Mouse (Mus musculus) layer of hippocampus, adult 8-10 months (tissue): ENCODE data around the gene Gm20518. TPM values are rescaled to one million over a fixed set of nuclear protein-coding genes. Genes with fewer than 3 reads are reported as not detected.

ENCODE experiments used
- DNase-seq, 2 experiments: peaks; one replicate each; pipeline ENCODE4 v3.0.0; 2022; ENCODE audit warnings: low spot score in 2 of 2
- total RNA-seq, 4 experiments: library from RNA; stranded (reverse); gene quantifications; 2 replicates each; pipeline ENCODE4 v1.2.4; 2022

Gm20518 gene
- total RNA-seq, 4 experiments from 2014 or later: 0.73 to 2.6 (median 1.6) TPM

GRCm38 (mm10) chr16:17896091-17896490, 4.6 kb upstream of the Gm20518 start:
- no peak for DNase-seq

DNA sequence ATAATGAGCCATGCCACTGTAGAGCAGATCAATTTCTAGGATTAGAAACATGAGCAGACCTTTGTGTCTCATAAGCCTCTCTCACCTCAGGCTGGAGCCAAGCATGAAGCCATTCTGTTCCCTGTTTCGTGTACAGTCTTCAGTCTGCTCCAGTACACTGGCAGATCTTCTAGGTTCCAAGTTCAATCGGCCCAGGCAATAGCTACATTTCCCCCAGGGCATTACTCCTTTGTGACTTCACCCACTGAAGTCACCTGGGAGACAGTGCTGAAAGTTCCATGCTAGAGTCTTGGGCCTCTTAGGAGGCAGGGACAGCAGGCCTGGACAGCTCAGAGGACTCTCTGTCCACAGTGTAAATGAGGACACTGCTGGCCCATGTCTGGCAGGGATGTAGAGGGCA, 2.5 kb upstream of the Gm20518 start, which contains the start of gene Tssk1:
Gene Tssk1 (plus strand): TSS at position 301 of the 400 bp plus-strand sequence.
- DNase-seq: no peak

- DNase-seq: no peak
Observed at GRCm38 (mm10) chr16:17892606-17893005, 1.1 kb upstream of the Gm20518 start.

GRCm38 (mm10) chr16:17890917-17891566, 429 bp downstream of the Gm20518 start:
- DNase-seq: peak; percentile 51 to 53

- DNase-seq: no peak
Observed at GRCm38 (mm10) chr16:17890342-17890727, 1.1 kb downstream of the Gm20518 start.

DNA sequence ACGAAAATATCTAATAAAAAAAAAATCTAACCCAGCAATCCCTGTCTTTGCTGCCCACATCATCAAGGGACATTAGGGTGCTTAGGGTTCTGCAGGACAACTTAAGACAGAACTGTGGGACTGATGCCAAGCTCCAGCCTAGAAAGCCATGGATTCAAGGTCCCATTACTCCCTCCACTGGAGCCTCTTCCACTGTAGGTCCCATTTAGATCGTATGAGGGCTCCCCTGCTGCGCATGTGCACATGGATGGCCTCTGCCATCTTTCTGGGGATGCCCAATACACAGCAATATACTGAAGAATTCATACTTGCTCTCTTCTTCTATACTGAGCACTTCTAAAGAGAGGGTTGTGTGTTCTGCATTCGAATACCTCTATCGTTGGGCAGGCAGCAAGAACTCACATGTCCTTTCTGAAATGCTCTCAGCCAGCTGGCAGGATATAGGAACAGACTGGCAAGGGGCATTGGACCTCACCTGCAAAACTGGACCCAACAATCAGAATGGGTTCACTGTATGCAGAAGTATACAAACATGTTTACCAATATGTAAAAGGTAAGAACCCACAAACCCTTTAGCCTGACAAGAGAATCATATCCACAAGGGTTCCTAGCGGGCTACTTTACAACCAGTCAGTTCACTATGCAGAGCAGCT, 1.7 kb downstream of the Gm20518 start:
- no peak for DNase-seq

DNA sequence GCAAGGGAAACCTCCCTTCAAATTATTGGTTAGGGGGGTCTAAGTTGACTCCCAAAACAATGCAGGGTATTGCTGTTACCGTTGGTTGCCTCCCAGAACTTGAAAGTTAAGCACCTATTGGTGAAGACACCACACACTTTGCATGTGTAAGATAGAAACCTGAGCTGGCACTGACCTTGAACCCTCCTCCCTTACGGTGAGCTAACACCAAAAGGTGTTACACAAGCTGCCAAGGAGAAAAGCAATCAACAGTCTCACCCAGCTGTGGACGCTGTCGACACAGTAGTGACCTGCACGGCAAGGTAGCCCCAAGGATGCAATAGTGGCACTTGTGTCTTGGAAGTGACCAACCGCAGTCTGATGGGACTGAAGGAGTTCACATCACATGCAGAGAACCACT, 7.4 kb downstream of the Gm20518 start:
- no peak for DNase-seq

GRCm38 (mm10) chr16:17882196-17882595, 9.3 kb downstream of the Gm20518 start:
- DNase-seq: no peak

DNA sequence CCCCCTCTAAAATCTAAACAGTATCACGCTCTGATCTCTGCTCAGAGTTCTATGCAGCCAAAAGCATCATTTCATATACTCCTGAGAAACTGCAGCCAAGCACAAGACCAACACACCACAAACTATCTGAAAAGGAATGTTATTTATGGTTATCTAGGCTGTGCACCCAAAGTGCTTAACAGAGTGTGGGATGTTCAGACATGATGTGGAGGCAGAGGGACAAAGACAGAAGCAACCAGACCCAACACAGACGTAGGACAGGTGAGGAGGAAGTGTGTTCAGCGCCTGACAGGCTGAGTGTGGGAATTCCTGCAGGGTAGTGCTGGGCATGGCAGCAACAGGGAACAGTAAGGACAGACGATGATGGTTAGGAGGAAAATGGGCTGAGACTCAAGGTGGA, 11.9 kb downstream of the Gm20518 start:
- DNase-seq: no peak

DNA sequence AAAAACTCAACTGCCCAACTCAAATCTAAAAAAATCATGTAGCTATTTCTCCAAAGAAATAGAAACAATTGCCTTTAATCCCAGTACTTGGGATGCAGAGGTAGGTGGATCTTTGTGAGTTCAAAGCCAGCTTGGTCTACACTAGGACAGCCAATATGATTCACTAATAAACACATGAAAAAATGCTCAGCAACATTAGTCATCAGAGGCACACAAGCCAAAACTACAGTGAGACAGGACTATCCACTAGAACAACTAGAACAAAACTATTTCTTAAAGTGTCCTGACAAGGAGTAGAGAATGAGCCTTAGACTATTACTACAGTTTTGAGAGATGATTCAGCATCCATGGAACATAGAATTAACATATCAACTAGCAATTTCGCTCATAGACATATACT, 15.4 kb downstream of the Gm20518 start:
- DNase-seq: no peak

DNA sequence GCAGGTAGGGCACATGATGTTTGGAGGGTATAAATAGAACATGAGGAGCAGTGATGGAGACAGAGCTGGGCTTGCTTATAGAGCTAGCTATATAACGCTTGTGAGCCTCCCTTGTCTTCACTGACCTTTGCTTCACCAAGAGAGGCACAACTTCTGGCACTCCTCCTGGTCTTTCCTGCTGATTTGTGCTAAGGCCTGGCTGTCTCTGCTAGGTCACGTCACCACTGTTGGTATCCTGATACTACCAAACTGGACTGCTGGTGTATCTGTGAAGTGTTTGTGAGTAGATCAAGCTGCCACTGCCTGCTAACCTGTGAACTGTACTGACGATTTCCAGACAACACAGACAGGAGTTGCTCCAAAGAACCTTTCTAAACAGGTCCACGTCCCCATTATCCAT, 16.3 kb downstream of the Gm20518 start:
- no peak for DNase-seq

DNA sequence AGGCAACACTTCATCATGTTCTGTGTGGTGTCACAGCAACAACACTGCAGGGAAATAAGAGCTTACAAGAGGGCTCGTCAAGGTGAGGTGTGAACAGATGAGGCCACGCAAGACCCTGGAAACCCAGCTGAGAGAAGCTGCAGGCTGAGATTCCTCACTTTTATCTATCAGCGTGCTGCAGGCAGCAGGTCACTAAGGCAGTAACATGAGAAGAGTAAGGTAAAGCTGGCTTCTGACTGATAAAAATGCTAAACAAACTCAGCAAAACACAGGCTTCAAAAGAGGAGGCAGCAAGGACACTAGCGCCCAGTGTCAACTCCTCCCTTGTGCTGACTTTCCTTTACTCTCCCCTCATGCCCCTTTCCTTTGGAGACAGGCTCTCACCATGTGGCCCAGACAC, 18.5 kb downstream of the Gm20518 start:
- no peak for DNase-seq

DNA sequence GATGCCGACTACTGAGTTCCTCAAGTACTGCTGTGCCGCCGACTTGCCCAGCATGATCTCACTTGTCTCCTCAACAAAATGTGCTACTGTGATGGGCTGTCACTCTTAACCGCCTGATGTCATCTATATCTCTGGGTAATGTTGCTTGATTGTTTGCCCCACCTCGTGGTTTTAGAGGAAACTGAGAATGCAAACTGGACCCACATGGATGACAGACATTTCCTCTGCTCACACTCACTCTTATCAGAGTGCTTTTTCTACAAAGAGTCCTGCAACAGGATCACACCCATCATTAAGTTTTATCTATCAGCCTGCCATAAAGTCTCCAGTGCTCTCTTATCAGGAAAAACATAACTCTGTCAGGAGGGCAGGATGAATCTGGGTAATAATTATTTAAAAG, 20.2 kb downstream of the Gm20518 start:
- DNase-seq: no peak

- DNase-seq: no peak
Observed at GRCm38 (mm10) chr16:17865770-17866169, 25.7 kb downstream of the Gm20518 start.

DNA sequence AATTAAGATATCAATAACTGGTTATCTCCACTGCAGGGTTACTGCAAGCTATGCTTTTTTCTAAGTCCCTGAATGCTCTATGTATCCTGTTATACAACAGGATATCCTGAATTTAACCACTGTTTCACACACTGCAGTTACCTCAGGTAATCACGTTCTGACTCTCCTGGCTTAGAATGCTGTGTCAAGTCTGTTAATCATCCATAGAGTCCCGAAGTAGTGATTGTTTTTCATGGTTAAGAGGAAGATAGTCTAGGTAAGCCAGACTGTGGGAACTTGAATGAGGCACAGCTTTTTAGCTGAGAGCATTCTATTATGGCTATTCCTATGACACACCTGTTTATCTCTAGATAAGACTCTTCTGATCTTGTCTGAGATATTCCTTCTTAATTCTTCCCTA, 26.2 kb downstream of the Gm20518 start:
- DNase-seq: no peak

- DNase-seq: no peak
Observed at GRCm38 (mm10) chr16:17858592-17858991, 32.9 kb downstream of the Gm20518 start.

DNA sequence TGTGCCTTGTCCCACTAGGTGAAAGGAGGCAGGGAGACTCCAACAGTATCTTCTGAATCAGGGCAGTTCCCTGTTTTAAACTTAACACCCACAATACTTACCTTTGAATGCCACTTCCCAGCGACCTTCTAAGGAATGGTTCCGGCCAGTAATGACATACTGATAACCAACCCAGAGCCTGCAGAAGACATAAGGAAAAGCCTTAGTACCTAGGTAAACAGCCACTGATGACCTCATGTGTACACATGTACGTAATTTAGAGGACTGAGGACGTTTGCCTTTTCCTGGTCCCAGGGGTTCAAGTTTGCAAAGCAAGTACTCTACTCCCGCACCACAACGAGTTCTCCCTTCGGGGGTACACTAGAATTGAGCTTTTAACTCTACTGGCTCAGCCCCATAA, 34.3 kb downstream of the Gm20518 start:
- DNase-seq: no peak

GRCm38 (mm10) chr16:17853263-17853662, 38.2 kb downstream of the Gm20518 start:
- no peak for DNase-seq

- peak in 1 of 2 experiments; percentile 48 for DNase-seq
Observed at GRCm38 (mm10) chr16:17851860-17852259, 39.6 kb downstream of the Gm20518 start.

GRCm38 (mm10) chr16:17851331-17851730, 40.1 kb downstream of the Gm20518 start:
- no peak for DNase-seq

DNA sequence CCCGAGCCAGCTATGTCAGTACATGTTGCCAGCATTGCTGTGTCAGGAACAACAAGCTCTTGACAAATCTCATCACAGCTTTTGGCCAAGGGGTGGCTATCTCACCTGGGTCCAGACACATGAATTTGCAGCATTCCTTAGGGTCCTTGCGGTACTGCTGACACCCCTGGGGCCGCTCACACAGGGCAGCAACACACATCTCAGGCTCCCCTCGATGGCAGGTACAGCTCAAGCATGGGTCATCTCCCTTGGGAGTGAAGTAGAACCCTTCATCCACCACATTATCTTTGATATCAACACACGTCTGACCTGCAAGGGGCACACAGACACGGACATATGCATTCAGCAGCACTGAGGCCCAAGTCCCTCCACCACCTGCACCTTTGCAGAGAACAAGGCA, 42.0 kb downstream of the Gm20518 start:
- no peak for DNase-seq

GRCm38 (mm10) chr16:17848928-17849327, 42.5 kb downstream of the Gm20518 start:
- DNase-seq: no peak

GRCm38 (mm10) chr16:17848431-17848830, 43.0 kb downstream of the Gm20518 start:
- DNase-seq: no peak
